Comparison of ENCODE assay signal across 10 mouse cellular contexts in genomic region chr9:10269342-10269741, GRCm38 (mm10).
A peak's percentile ranks its signal among the peaks of the same experiment; 100 is the strongest.
DNase-seq lines count a peak whose midpoint lies in the region; ATAC-seq lines count a peak whose summit lies in the region.
"Had no signal": no experiment of that assay in that cellular context is flagged by ENCODE, and none has a peak within 500 bp of the region (broad histone marks: within the 10 kb centered on the region; RNA-seq: fewer than 3 reads in every experiment).

No protein-coding gene starts in this region.

- peak overlapping the region; percentile 71 for H3K27ac ChIP-seq in forebrain, embryonic 12.5 days

- H3K4me1 ChIP-seq in forebrain, embryonic 12.5 days: peaks cover 16% of the 10 kb centered on the region

- H3K4me3 ChIP-seq in forebrain, embryonic 12.5 days (replicated peaks): no peak overlapping the region

- no peaks in the 10 kb centered on the region for H3K27me3 ChIP-seq in forebrain, embryonic 12.5 days
- H3K27me3 ChIP-seq: CH12.LX had no signal

- DNase-seq in ES-CJ7 (ENCODE audit: low read depth, low spot score): peak; percentile 35
- DNase-seq in layer of hippocampus, adult 18-20 months (ENCODE audit: low spot score in 2 of 2): peak; percentile 21 to 67
- DNase-seq in mesoderm, embryonic 11.5 days (ENCODE audit: low read depth, low spot score): peak; percentile 63
- DNase-seq in adrenal gland, postnatal 36 days: no peak
- no peak for DNase-seq in kidney, adult 9 months
- no peak for DNase-seq in cerebellum, postnatal 4 days (ENCODE audit: low spot score in 2 of 2)
- no peak for DNase-seq in kidney, adult 11 months
- DNase-seq: adrenal gland, adult 8-10 months had no signal

- no peaks in the 10 kb centered on the region for H3K9me3 ChIP-seq in forebrain, embryonic 12.5 days

- ATAC-seq in forebrain, embryonic 12.5 days (ENCODE audit: low FRiP score): peak; percentile 96

- no peak overlapping the region for H3K4me2 ChIP-seq in forebrain, embryonic 12.5 days

- 8% methylated on average over 2 of the region's 2 CpGs for WGBS in forebrain, embryonic 12.5 days

- no peak overlapping the region for H3K9ac ChIP-seq in forebrain, embryonic 12.5 days

- no peaks in the 10 kb centered on the region for H3K36me3 ChIP-seq in forebrain, embryonic 12.5 days (replicated peaks)

Comparison
In these comparisons a context has a peak if more than half of its experiments do, and no peak if none do; other contexts are left out.
1. DNase-seq: peak in ES-CJ7 (single experiment), layer of hippocampus, adult 18-20 months (2 of 2) and mesoderm, embryonic 11.5 days (single experiment); none in adrenal gland, postnatal 36 days (0 of 2), kidney, adult 9 months (single experiment), cerebellum, postnatal 4 days (0 of 2) and kidney, adult 11 months (single experiment).